Mouse (Mus musculus) urinary bladder, adult 2 months (tissue): ENCODE results near the gene Zc3h4. TPM values are rescaled to one million over a fixed set of nuclear protein-coding genes. Genes with fewer than 3 reads are reported as not detected.
A peak's percentile ranks its signal among the peaks of the same experiment; 100 is the strongest.

Experiments used
- DNase-seq: peaks from one replicate; pipeline ENCODE4 v3.0.0; 2022; ENCODE audit warnings: low spot score
- polyA plus RNA-seq: library from polyadenylated mRNA; depleted of rRNA; stranded (reverse); fragments of >200 nt; gene quantifications from 2 replicates; pipeline ENCODE4 v1.2.3, GENCODE M21; 2012

Gene Zc3h4
- polyA plus RNA-seq, 1 experiment: 23.2 TPM

GRCm38 (mm10) chr7:16399820-16400688 lies 656 bp upstream of the Zc3h4 start:
- DNase-seq: peak; percentile 94

GRCm38 (mm10) chr7:16401991-16402431 lies 1.3 kb downstream of the Zc3h4 start:
- no peak for DNase-seq

GRCm38 (mm10) chr7:16402449-16402848 lies 1.7 kb downstream of the Zc3h4 start:
- no peak for DNase-seq

- DNase-seq: no peak
Observed at GRCm38 (mm10) chr7:16402968-16403948, 2.5 kb downstream of the Zc3h4 start.

GRCm38 (mm10) chr7:16404315-16405072 lies 3.8 kb downstream of the Zc3h4 start:
- DNase-seq: no peak

- DNase-seq: no peak
Observed at GRCm38 (mm10) chr7:16405073-16405455, 4.4 kb downstream of the Zc3h4 start.

- DNase-seq: no peak
Observed at GRCm38 (mm10) chr7:16405516-16406351, 5.0 kb downstream of the Zc3h4 start.

- no peak for DNase-seq
Observed at GRCm38 (mm10) chr7:16406978-16407377, 6.3 kb downstream of the Zc3h4 start.

GRCm38 (mm10) chr7:16411100-16411499 lies 10.4 kb downstream of the Zc3h4 start:
- DNase-seq: no peak

- DNase-seq: no peak
Observed at GRCm38 (mm10) chr7:16412220-16412896, 11.6 kb downstream of the Zc3h4 start.

GRCm38 (mm10) chr7:16412930-16413329 lies 12.2 kb downstream of the Zc3h4 start:
- no peak for DNase-seq

- no peak for DNase-seq
Observed at GRCm38 (mm10) chr7:16415426-16415825, 14.7 kb downstream of the Zc3h4 start.

GRCm38 (mm10) chr7:16417141-16417771 lies 16.5 kb downstream of the Zc3h4 start:
- DNase-seq: no peak

- no peak for DNase-seq
Observed at GRCm38 (mm10) chr7:16418713-16419112, 18.0 kb downstream of the Zc3h4 start.

- DNase-seq: no peak
Observed at GRCm38 (mm10) chr7:16420493-16421118, 19.9 kb downstream of the Zc3h4 start.

- no peak for DNase-seq
Observed at GRCm38 (mm10) chr7:16422222-16422856, 21.6 kb downstream of the Zc3h4 start.

- no peak for DNase-seq
Observed at GRCm38 (mm10) chr7:16423731-16424130, 23.0 kb downstream of the Zc3h4 start.

GRCm38 (mm10) chr7:16425721-16426120 lies 25.0 kb downstream of the Zc3h4 start:
- no peak for DNase-seq
